Mouse (Mus musculus) urinary bladder, adult 18-20 months (tissue): ENCODE data around the gene Gadd45a.
"Not testable (repeated sequence)": the region's sequence is repeated elsewhere in the genome, so short reads cannot be mapped to it uniquely, and the experiment has no call there.

Source experiments
- DNase-seq, 2 experiments: peaks; one replicate each; pipeline ENCODE4 v3.0.0; 2022; ENCODE audit warnings: low spot score in 2 of 2, mixed read lengths in 2 of 2

Gene Gadd45a

GRCm38 (mm10) chr6:67048880-67049694, 11.8 kb upstream of the Gadd45a start:
- no peak for DNase-seq

DNA sequence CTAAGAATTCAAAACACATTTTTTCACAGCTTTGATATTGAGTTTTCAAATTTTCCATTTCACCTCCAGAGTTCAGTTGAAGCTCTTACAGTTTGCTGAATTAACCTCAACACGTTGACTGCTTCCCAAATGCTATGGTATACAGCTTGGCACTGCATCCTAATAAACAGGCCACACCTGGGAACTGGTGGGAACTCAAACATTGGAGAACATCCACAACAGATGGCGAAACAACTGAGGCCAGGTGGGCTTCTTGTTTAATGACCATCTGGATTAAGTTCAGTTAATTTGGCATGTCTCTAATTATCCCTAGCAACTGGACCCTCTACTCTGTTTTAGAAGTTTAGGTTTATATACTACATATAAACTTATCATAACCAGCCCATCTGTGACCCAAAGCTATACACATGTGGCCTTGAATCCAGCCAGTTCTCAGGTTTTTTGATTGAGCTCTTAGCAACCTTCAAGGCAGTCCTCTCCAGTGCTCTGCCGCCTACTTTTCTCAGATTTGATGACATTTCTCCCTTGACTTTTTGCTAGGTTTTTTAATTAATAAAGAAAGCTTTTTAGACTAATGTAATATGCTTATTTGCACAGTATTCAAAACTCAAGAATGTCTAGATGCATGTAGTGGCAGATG, 10.9 kb upstream of the Gadd45a start:
- DNase-seq = no peak

DNA sequence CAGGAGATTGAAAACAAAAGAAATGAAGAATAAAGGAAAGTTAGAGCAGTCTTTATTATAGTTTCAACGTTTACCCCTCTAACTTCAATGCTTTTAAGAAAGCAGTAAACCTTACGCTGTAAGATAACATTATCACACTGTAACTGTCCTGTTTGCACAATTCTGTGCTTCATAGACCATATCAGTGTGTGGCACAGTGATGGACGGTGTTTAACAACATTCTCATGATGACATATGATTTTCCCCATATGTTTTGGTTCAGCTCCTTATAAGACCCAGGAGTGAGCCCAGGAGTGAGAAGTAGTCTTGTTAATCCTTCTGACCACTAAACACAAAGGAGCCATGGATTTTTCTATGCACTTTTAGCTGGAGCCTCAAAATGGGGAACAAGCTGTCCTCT, 9.7 kb upstream of the Gadd45a start:
- no peak for DNase-seq

DNA sequence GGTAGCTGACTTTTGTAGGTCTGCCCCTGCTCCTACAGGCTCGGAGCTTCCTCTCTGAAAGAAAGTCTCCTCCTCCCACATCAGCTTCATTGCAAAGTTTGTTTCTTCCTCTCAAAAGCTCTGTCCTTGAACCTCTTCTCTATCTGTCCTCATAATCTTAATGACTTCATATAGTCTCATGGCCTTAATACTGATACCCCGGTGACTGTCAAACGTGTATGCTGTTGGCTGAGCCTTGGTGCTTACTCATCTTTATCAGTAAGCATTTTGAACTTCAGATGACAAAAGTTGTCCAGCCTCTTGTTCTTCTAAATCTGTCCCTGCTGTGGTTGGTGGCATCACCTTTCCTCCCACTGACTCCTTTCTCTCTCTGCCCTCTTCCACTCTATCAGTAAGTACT, 8.2 kb upstream of the Gadd45a start:
- no peak for DNase-seq

DNA sequence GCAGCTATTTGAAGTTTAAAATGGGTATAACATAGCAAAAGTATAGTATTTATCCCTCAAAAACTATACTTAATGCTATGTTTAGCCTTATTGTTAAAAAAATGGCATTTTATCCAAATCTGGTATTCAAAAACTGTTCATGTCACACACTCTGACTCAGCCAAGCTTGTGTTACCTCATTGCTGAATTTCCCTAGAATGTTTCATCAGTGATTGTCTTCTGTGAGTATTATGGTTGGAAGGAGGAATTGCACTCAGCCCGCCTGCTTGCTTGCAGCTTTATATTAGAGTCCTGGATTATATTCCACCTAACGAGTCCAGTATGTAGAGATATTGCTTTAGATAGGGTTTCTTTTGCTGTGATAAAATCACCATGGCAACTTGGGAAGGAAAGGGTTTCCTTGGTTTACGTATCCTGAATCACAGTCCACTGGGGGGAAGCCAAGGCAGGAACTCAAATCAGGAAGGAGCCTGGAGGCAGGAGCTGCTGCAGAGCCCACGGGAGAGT, 3.7 kb upstream of the Gadd45a start:
- no peak for DNase-seq

DNA sequence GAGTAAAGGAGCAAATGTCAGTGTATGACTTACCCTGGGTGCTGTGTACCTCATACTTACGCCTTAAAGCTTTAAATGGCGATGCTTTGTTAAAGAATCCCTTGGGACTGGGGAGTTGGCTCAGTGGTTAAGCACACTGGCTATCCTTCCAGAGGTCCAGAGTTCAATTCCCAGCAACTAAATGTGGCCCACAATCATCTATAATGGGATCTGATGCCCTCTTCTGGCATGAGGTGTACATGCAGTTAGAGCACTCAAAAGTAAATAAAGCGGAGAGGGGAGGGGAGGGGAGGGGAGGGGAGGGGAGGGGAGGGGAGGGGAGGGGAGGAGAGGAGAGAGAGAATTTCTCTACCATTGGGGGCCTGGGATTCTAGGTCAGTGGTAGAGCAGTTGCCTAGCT, 1.7 kb upstream of the Gadd45a start:
- DNase-seq = no peak

DNA sequence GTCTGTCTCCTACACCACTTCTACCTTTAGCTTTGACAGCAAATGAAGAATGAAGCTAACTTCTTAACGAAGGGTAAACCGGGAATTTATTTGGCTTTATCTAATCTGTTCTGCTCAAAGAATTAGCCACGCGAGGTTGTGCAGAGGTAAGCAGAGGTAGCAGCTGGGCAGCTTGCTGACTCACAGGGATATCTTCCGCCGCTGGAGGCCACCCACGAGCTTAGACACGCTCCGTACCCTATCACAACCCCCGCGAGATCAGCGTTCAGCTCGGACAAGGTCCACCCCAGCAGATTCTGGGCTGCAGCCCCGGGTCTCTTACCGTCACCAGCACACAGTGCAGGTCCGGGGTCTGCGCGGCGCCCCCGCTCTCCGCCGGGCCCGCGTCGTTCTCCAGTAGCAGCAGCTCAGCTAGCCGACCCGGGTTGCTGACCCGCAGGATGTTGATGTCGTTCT, 873 bp downstream of the Gadd45a start:
- DNase-seq = peak; percentile 73 to 78

GRCm38 (mm10) chr6:67035388-67036299, 1.6 kb downstream of the Gadd45a start:
- DNase-seq = no peak

DNA sequence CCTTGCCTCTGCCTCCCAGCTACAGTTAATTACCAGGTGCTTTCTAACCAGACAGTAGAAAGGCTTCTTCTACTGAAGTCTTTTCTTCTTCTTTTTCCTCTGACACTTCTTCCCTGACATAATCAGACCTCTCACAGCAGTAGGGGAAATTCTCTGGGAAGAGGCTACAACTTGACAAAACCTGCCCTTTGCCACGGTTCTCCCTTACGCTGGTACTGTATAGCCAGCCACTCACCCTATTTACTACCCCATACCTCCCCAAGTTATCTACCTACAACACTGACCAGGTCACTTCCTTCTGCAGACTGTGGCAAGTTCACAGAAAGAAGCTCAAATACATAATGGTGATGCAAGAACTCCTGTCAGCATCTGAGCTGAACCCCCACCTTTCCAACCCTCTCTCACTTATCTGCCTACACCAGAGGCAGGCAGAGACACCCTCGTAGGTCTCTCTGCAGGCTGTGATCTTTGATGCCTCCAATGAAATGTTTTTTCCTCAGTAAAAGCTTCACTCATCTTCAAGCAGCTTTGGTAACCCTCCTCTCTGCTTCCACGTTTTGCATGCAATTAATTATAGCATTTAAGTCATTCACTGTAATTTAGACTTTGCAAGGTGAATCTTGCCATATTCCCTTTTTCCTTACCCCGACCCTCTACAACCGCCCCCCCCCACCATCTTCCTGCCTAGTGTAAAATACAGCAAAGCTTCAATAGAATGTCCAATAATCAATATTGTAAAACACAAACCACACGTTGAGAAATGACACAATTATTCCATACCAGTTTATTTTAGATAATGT, 2.7 kb downstream of the Gadd45a start:
- DNase-seq = no peak

GRCm38 (mm10) chr6:67033604-67034003, 3.7 kb downstream of the Gadd45a start:
- no peak for DNase-seq

DNA sequence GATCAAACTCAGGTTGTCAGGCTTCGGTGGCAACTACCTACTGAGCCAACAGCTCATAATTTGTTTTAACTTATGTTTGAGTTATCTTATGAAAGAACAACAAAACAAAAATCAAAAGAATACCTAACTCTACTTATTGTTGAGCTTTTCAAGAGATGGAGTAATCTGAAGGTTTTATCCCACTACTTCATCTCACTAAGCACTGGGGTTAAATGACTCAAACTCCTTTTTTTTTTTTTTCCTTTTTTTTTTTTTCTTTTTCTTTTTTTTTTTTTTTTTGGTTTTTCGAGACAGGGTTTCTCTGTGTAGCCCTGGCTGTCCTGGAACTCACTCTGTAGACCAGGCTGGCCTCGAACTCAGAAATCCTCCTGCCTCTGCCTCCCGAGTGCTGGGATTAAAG, 4.3 kb downstream of the Gadd45a start:
- DNase-seq = not testable (repeated sequence)

GRCm38 (mm10) chr6:67032551-67032950, 4.7 kb downstream of the Gadd45a start:
- DNase-seq = not testable (repeated sequence)

- DNase-seq = no peak
Observed at GRCm38 (mm10) chr6:67030846-67031245, 6.4 kb downstream of the Gadd45a start.

GRCm38 (mm10) chr6:67030416-67030815, 6.8 kb downstream of the Gadd45a start:
- DNase-seq = no peak

DNA sequence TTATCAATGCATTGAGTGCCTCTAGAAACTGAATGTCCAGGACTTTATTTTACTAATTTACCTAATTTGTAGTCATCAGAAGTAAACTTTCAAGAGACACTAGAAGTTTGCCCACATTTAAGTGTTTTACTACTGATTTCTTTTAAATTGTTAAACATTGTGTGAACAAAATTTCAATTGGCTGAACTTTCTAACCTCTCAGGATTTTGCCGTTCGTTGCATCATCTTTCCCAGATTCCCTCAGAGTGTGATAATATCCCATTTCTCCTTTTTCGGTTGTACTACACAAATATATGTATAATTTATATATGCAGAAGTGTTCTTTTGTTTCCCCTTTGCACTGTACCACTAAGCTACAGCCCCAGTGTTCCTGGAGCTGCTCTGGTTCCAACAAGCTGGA, 7.3 kb downstream of the Gadd45a start:
- no peak for DNase-seq

GRCm38 (mm10) chr6:67029312-67029950, 7.8 kb downstream of the Gadd45a start:
- DNase-seq = no peak

GRCm38 (mm10) chr6:67027438-67028142, 9.7 kb downstream of the Gadd45a start:
- DNase-seq = no peak

DNA sequence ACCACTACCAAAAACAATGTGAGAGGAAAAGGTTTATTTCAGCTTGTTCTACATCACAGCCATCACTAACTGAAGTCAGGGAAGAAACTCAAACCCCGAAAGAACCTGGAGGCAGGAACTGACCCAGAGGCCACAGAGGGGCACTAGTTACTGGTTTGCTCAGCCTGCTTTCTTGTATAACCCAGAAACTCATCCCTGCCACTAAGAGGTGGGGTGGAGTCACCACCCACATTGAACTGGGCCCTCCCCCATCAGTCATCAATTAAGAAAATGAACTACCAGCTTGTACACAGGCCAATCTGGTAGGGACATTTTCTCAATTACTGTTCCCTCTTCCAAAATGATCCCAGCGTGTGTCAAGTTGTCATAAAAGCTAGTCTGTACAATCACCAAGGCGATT, 10.6 kb downstream of the Gadd45a start:
- DNase-seq = no peak

DNA sequence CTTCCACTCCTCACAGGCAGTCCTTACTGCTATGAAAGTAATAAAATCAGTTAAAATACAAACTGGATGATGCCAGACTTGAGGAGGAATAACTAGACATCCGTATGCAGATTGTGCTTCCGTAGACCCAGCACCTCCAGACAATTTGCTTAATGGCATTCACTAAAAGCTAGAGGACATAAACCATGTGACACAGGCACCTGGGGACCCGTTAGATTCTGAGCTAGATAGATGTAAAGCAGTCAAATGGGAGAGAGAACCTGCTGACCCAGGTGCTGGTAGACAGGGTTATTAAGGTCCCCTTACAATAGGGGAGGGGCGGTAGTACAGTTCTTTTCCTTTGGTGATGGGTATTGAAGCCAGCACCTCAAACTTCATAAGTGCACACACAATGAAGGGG, 13.5 kb downstream of the Gadd45a start:
- no peak for DNase-seq

GRCm38 (mm10) chr6:67021308-67021707, 15.9 kb downstream of the Gadd45a start:
- DNase-seq = no peak
